Mouse (Mus musculus): ENCODE data around the gene Vmn2r31. TPM values are rescaled to one million over a fixed set of nuclear protein-coding genes. Genes with fewer than 3 reads are reported as not detected.

Vmn2r31 gene
- polyA plus RNA-seq (2012; rRNA removed; ENCODE audit: low replicate concordance): not detected in 2 replicates

GRCm38 (mm10) chr7:7399603-7400002 is at the start of gene Vmn2r31:
Vmn2r31 (minus strand) TSS chr7:7399703.

DNA sequence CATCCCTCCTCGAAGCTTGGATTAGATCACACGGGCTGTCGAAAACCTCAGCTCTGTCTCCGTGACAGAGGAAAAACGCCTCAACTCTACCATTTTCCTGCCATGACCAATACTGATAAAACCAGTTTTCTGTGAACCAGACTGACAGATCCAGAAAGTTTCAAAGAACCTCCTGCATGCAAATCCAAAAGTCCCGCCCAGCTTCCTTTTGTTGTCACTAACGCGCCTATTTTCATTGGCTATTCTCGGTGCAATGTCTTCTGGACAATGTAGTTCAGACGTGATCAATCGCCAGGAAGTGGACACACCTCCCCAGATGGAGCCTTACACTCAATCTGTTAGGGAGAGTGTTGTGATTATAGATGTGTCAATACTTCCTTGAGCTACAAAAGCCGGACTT is 25.1 kb downstream of the Vmn2r31 start, which contains the start of gene Gm45783:
Gene Gm45783, minus strand, starts transcription at position 143 of the 400 bp plus-strand sequence.

GRCm38 (mm10) chr7:7337509-7337908 is 62.0 kb downstream of the Vmn2r31 start, which contains the start of gene Vmn2r30:
Vmn2r30 (minus strand) TSS chr7:7337609.

Other genes starting within 250 kb of the Vmn2r31 start
- 0.40 and 1.1 TPM in 2 replicates for gene Zfp418, start 228.4 kb downstream of the Vmn2r31 start, polyA plus RNA-seq (2012; rRNA removed; ENCODE audit: low replicate concordance)
- 2.2 and 4.1 TPM in 2 replicates for gene Zfp772, start 189.7 kb downstream of the Vmn2r31 start, polyA plus RNA-seq (2012; rRNA removed; ENCODE audit: low replicate concordance)
- gene Vmn2r29, start 152.4 kb downstream of the Vmn2r31 start, polyA plus RNA-seq (2012; rRNA removed; ENCODE audit: low replicate concordance): 0.59 and 0.63 TPM in 2 replicates
- 0.93 and 3.6 TPM in 2 replicates for gene Gm45844, start 121.4 kb downstream of the Vmn2r31 start, polyA plus RNA-seq (2012; rRNA removed; ENCODE audit: low replicate concordance)
- gene Clcn4, start 98.9 kb downstream of the Vmn2r31 start, polyA plus RNA-seq (2012; rRNA removed; ENCODE audit: low replicate concordance): 28.6 and 41.7 TPM in 2 replicates
- not detected in 2 replicates for gene Vmn2r30, start 62.1 kb downstream of the Vmn2r31 start, polyA plus RNA-seq (2012; rRNA removed; ENCODE audit: low replicate concordance)
- gene Gm45783, start 25.1 kb downstream of the Vmn2r31 start, polyA plus RNA-seq (2012; rRNA removed; ENCODE audit: low replicate concordance): not detected in 2 replicates
- gene Vmn2r32, start 80.3 kb upstream of the Vmn2r31 start, polyA plus RNA-seq (2012; rRNA removed; ENCODE audit: low replicate concordance): not detected in 2 replicates
- not detected in 2 replicates for gene Vmn2r33, start 167.1 kb upstream of the Vmn2r31 start, polyA plus RNA-seq (2012; rRNA removed; ENCODE audit: low replicate concordance)

Measured in subcutaneous adipose tissue, adult 2 months (tissue).